Mouse (Mus musculus) G1E (cell line): Measurements from ENCODE around the gene Nrbf2.

ENCODE experiments used
- CTCF ChIP-seq: IDR thresholded peaks from 2 replicates; pipeline ENCODE4 v1.5.1; 2012; ENCODE audit warnings: low read depth, low read length, inconsistent platforms, mixed read lengths
- GATA1 ChIP-seq: IDR thresholded peaks from 2 replicates; pipeline ENCODE4 v1.6.1; 2012; ENCODE audit warnings: borderline replicate concordance, low read length, inconsistent platforms, mixed read lengths
- GATA2 ChIP-seq: IDR thresholded peaks from 2 replicates; pipeline ENCODE4 v1.6.1; 2012; ENCODE audit warnings: low read depth, low read length, inconsistent platforms, borderline replicate concordance
- POLR2AphosphoS5 ChIP-seq: IDR thresholded peaks from 2 replicates; pipeline ENCODE4 v1.6.1; 2012; ENCODE audit warnings: low read depth, low read length, inconsistent platforms; ENCODE audit not compliant: insufficient replicate concordance
- TAL1 ChIP-seq: conservative IDR thresholded peaks from 2 replicates; pipeline ENCODE4 v1.6.1; 2012; ENCODE audit warnings: low read depth, low read length, inconsistent platforms, mixed read lengths

- TF ChIP-seq CTCF (no peak), GATA1 (no peak), POLR2AphosphoS5 (no peak), TAL1 (no peak), GATA2 (no peak)
Observed at GRCm38 (mm10) chr10:67220251-67220650, 64.9 kb downstream of the Nrbf2 start.
